Mouse (Mus musculus) limb, embryonic 15.5 days (tissue): ENCODE results near the gene Hdac6. TPM values are rescaled to one million over a fixed set of nuclear protein-coding genes. Genes with fewer than 3 reads are reported as not detected.
"Not testable (repeated sequence)": the region's sequence is repeated elsewhere in the genome, so short reads cannot be mapped to it uniquely, and the experiment has no call there.

ENCODE experiments used
- ATAC-seq: fragments of 200-750 bp; cut with Nextera tagmentation; 2 replicates; pipeline ENCODE4 v1.8.0; 2017; ENCODE audit warnings: low read depth, moderate TSS enrichment; ENCODE audit not compliant: insufficient number of reproducible peaks, low FRiP score, low TSS enrichment
- H3K27ac ChIP-seq: fragments of 300-500 bp; sonication (generic); 2 replicates; pipeline ENCODE4 v1.5.1; 2015; ENCODE audit warnings: moderate library complexity, mild to moderate bottlenecking, inconsistent platforms
- H3K27me3 ChIP-seq: fragments of 300-500 bp; sonication (generic); 2 replicates; pipeline ENCODE4 v1.6.1; 2015; ENCODE audit warnings: inconsistent platforms
- H3K36me3 ChIP-seq: fragments of 300-500 bp; sonication (generic); 2 replicates; pipeline ENCODE4 v1.6.1; 2015; ENCODE audit warnings: inconsistent platforms
- H3K4me1 ChIP-seq: fragments of 300-500 bp; sonication (generic); 2 replicates; pipeline ENCODE4 v1.6.1; 2015; ENCODE audit warnings: inconsistent platforms
- H3K4me2 ChIP-seq: fragments of 300-500 bp; sonication (generic); 2 replicates; pipeline ENCODE4 v1.6.1; 2015; ENCODE audit warnings: mild to moderate bottlenecking, inconsistent platforms
- H3K4me3 ChIP-seq: fragments of 300-500 bp; sonication (generic); 2 replicates; pipeline ENCODE4 v1.5.1; 2015; ENCODE audit warnings: mild to moderate bottlenecking, inconsistent platforms
- H3K9ac ChIP-seq: fragments of 300-500 bp; sonication (generic); 2 replicates; pipeline ENCODE4 v1.6.1; 2015; ENCODE audit warnings: inconsistent platforms
- H3K9me3 ChIP-seq: fragments of 300-500 bp; sonication (generic); 2 replicates; pipeline ENCODE4 v1.6.1; 2016; ENCODE audit warnings: inconsistent platforms
- WGBS: fragments of 180-500 bp; shearing (Covaris S2); methylation state at CpG from one replicate; pipeline ENCODE4 v1.1.7; 2015; 5-methylcytosine and 5-hydroxymethylcytosine counted together
- polyA plus RNA-seq: library from polyadenylated mRNA; unstranded; fragments of >200 nt; fragmentation: Nextera tagmentation; extraction: Ambion mirVana; gene quantifications from 2 replicates; pipeline ENCODE4 v1.2.1, GENCODE M21; 2015

The Hdac6 gene
- polyA plus RNA-seq, 1 experiment from 2014 or later: 27.0 TPM

- Histone ChIP-seq H3K27me3 (no peaks in the 10 kb centered on the region), H3K4me2 (no peak overlapping the region), H3K9ac (no peak overlapping the region), H3K36me3 (no peaks in the 10 kb centered on the region), H3K4me1 (no peaks in the 10 kb centered on the region), H3K4me3 (no peak overlapping the region), H3K9me3 (no peaks in the 10 kb centered on the region), H3K27ac (no peak overlapping the region)
- no peak for ATAC-seq
- 87% methylated on average over 9 of the region's 9 CpGs for WGBS
Observed at GRCm38 (mm10) chrX:7958868-7959267, 11.2 kb upstream of the Hdac6 start.

GRCm38 (mm10) chrX:7950091-7950490 lies 2.4 kb upstream of the Hdac6 start:
- 86% methylated on average over 7 of the region's 7 CpGs for WGBS
- no peaks in the 10 kb centered on the region for H3K27me3 ChIP-seq
- H3K4me1 ChIP-seq: no peaks in the 10 kb centered on the region
- H3K36me3 ChIP-seq: no peaks in the 10 kb centered on the region
- H3K27ac ChIP-seq: no peak overlapping the region
- H3K9ac ChIP-seq: no peak overlapping the region
- ATAC-seq: no peak
- H3K9me3 ChIP-seq: no peaks in the 10 kb centered on the region
- no peak overlapping the region for H3K4me2 ChIP-seq
- H3K4me3 ChIP-seq: no peak overlapping the region

GRCm38 (mm10) chrX:7947900-7948492 lies 307 bp upstream of the Hdac6 start:
- peak; percentile 98; the same call in 1 of the 2 replicates for ATAC-seq

GRCm38 (mm10) chrX:7945618-7946017 lies 2.1 kb downstream of the Hdac6 start:
- no peak for ATAC-seq
- 70% methylated on average over 8 of the region's 8 CpGs for WGBS

More at GRCm38 (mm10) chrX:7947900-7948492, 307 bp upstream of the Hdac6 start:
- no peaks in the 10 kb centered on the region for H3K27me3 ChIP-seq
- H3K9me3 ChIP-seq: no peaks in the 10 kb centered on the region
- H3K4me2 ChIP-seq: peak overlapping the region; percentile 53
- peak overlapping the region; percentile 47 for H3K4me3 ChIP-seq
- H3K27ac ChIP-seq: peak overlapping the region; percentile 61
- no peak overlapping the region for H3K9ac ChIP-seq
- WGBS: 18% methylated on average over 38 of the region's 38 CpGs
- H3K36me3 ChIP-seq: no peaks in the 10 kb centered on the region
- no peaks in the 10 kb centered on the region for H3K4me1 ChIP-seq

GRCm38 (mm10) chrX:7937667-7938066 lies 10.0 kb downstream of the Hdac6 start:
- no peak overlapping the region for H3K4me2 ChIP-seq
- H3K27ac ChIP-seq: no peak overlapping the region
- no peak overlapping the region for H3K9ac ChIP-seq
- H3K36me3 ChIP-seq: peaks cover 16% of the 10 kb centered on the region; the same call in 1 of the 2 replicates
- no peak overlapping the region for H3K4me3 ChIP-seq
- no peaks in the 10 kb centered on the region for H3K4me1 ChIP-seq
- H3K27me3 ChIP-seq: no peaks in the 10 kb centered on the region
- WGBS: 92% methylated on average over 6 of the region's 6 CpGs
- no peaks in the 10 kb centered on the region for H3K9me3 ChIP-seq
- ATAC-seq: no peak

More at GRCm38 (mm10) chrX:7945618-7946017, 2.1 kb downstream of the Hdac6 start:
- H3K36me3 ChIP-seq: no peaks in the 10 kb centered on the region
- H3K4me1 ChIP-seq: no peaks in the 10 kb centered on the region
- H3K9me3 ChIP-seq: no peaks in the 10 kb centered on the region
- H3K27me3 ChIP-seq: no peaks in the 10 kb centered on the region
- no peak overlapping the region for H3K27ac ChIP-seq
- no peak overlapping the region for H3K4me2 ChIP-seq
- H3K9ac ChIP-seq: no peak overlapping the region
- no peak overlapping the region for H3K4me3 ChIP-seq

GRCm38 (mm10) chrX:7936874-7937273 lies 10.8 kb downstream of the Hdac6 start:
- Histone ChIP-seq H3K36me3 (peaks cover 16% of the 10 kb centered on the region; the same call in 1 of the 2 replicates), H3K27me3 (no peaks in the 10 kb centered on the region), H3K27ac (no peak overlapping the region), H3K4me1 (no peaks in the 10 kb centered on the region), H3K9ac (no peak overlapping the region), H3K9me3 (no peaks in the 10 kb centered on the region), H3K4me3 (no peak overlapping the region), H3K4me2 (no peak overlapping the region)
- 48% methylated on average over 10 of the region's 11 CpGs for WGBS
- ATAC-seq: no peak

- H3K4me3 ChIP-seq: no peak within 1 kb of the TSS
- no peak within 1 kb of the TSS for H3K4me2 ChIP-seq
- H3K9ac ChIP-seq: no peak within 1 kb of the TSS
- H3K27me3 ChIP-seq: peaks cover 32% of the 10 kb centered on the region
- H3K36me3 ChIP-seq: peaks cover 24% of the 10 kb centered on the region
- H3K4me1 ChIP-seq: no peaks in the 10 kb centered on the region
- 21% methylated on average over 19 of the region's 19 CpGs for WGBS
- no peak within 1 kb of the TSS for H3K27ac ChIP-seq
- no peaks in the 10 kb centered on the region for H3K9me3 ChIP-seq
- no peak for ATAC-seq
Observed at GRCm38 (mm10) chrX:7928270-7928790, 19.4 kb downstream of the Hdac6 start, which contains the start of gene Eras. Gene Eras (minus strand): TSS chrX:7928607.

- Histone ChIP-seq H3K36me3 (peaks cover 19% of the 10 kb centered on the region), H3K4me3 (no peak overlapping the region), H3K9me3 (no peaks in the 10 kb centered on the region), H3K4me1 (peaks cover 5% of the 10 kb centered on the region; the same call in 1 of the 2 replicates), H3K9ac (no peak overlapping the region), H3K27me3 (peaks cover 44% of the 10 kb centered on the region), H3K4me2 (no peak overlapping the region), H3K27ac (no peak overlapping the region)
- no peak for ATAC-seq
- WGBS: 31% methylated on average over 10 of the region's 10 CpGs
Observed at GRCm38 (mm10) chrX:7927116-7927515, 20.6 kb downstream of the Hdac6 start.

- no peak overlapping the region for H3K4me3 ChIP-seq
- 66% methylated on average over 6 of the region's 6 CpGs for WGBS
- peaks cover 52% of the 10 kb centered on the region for H3K27me3 ChIP-seq
- H3K4me2 ChIP-seq: no peak overlapping the region
- ATAC-seq: no peak
- H3K27ac ChIP-seq: no peak overlapping the region
- no peaks in the 10 kb centered on the region for H3K9me3 ChIP-seq
- peaks cover 9% of the 10 kb centered on the region for H3K4me1 ChIP-seq
- peaks cover 15% of the 10 kb centered on the region for H3K36me3 ChIP-seq
- H3K9ac ChIP-seq: no peak overlapping the region
Observed at GRCm38 (mm10) chrX:7926266-7926665, 21.4 kb downstream of the Hdac6 start.

GRCm38 (mm10) chrX:7922032-7922431 lies 25.7 kb downstream of the Hdac6 start:
- Histone ChIP-seq H3K9me3 (no peaks in the 10 kb centered on the region), H3K27ac (no peak overlapping the region), H3K4me1 (peaks cover 9% of the 10 kb centered on the region), H3K4me3 (peak overlapping the region; percentile 25), H3K4me2 (peak overlapping the region; percentile 45), H3K36me3 (no peaks in the 10 kb centered on the region), H3K9ac (no peak overlapping the region), H3K27me3 (peaks cover 62% of the 10 kb centered on the region)
- WGBS: 17% methylated on average over 46 of the region's 48 CpGs
- no peak for ATAC-seq

- Histone ChIP-seq H3K4me3 (peak within 1 kb of the TSS; percentile 17; the same call in 1 of the 2 replicates), H3K36me3 (no peaks in the 10 kb centered on the region), H3K9me3 (no peaks in the 10 kb centered on the region), H3K27ac (no peak within 1 kb of the TSS), H3K4me1 (peaks cover 9% of the 10 kb centered on the region), H3K4me2 (peak within 1 kb of the TSS; percentile 37), H3K27me3 (peaks cover 57% of the 10 kb centered on the region), H3K9ac (no peak within 1 kb of the TSS)
- 20% methylated on average over 24 of the region's 40 CpGs for WGBS
- no peak for ATAC-seq
Observed at GRCm38 (mm10) chrX:7919601-7920383, 27.9 kb downstream of the Hdac6 start, which contains the start of gene Pcsk1n. Gene Pcsk1n (plus strand): TSS chrX:7919822.

GRCm38 (mm10) chrX:7917960-7918359 lies 29.7 kb downstream of the Hdac6 start:
- H3K4me3 ChIP-seq, H3K4me2 ChIP-seq, H3K36me3 ChIP-seq, H3K4me1 ChIP-seq, H3K9ac ChIP-seq, ATAC-seq, H3K27ac ChIP-seq, H3K9me3 ChIP-seq: not testable (repeated sequence)
- 62% methylated on average over 6 of the region's 6 CpGs for WGBS
- peaks cover 45% of the 10 kb centered on the region for H3K27me3 ChIP-seq
